19 mouse cellular contexts compared by ENCODE assay signal in the genomic region with DNA sequence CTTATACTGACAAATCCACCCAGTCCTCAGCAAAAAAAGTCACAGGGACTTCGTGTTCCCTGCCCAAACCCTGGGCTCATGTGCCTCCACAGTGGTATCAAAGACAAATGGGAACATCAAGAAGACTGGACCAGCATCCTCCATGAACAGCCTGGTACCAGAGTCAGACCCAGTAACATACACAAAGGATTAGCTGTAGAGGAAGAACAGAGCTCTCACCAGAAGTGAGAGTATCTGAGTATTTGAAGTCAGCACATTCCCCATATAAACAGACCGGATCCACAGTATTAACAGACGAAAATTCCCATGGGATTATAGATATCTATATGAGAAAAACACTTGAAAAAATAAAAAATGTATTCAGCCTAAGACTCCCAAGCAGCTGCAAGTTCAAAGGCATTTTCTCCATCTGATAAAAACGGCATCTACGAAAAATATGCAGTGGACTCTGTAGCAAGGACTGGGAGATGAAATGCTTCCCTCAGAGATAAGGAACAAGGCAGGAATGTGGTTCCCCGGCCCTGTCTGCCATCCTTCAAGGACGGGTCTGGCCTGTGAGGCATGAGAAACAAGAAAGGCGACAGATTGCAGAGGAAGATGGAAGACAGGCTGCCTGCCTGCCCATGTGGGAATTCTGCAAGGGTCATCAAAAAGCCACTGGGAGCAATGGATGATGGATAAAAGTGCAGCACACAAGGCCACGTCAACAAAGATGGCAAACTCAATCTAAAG. TPM values are rescaled to one million over a fixed set of nuclear protein-coding genes. Genes with fewer than 3 reads are reported as not detected.
DNase-seq lines count a peak whose midpoint lies in the region; ATAC-seq and TF ChIP-seq lines count a peak whose summit lies in the region.
"Had no signal": no experiment of that assay in that cellular context is flagged by ENCODE, and none has a peak within 500 bp of the region (broad histone marks: within the 10 kb centered on the region; RNA-seq: fewer than 3 reads in every experiment).

No protein-coding gene starts in this region.

- no peak overlapping the region for H3K9ac ChIP-seq in heart, adult 2 months (ENCODE audit: low read depth, low read length)
- H3K9ac ChIP-seq in kidney, postnatal 0 days (ENCODE audit: low read depth, low read length): no peak overlapping the region

- no peak for TF ChIP-seq EP300 in heart, adult 2 months (IDR thresholded peaks at IDR 0.05; ENCODE audit: insufficient read depth, low read depth, low read length)

- H3K27me3 ChIP-seq in heart, embryonic 10.5 days (ENCODE audit: insufficient read depth, poor library complexity, severe bottlenecking): no peaks in the 10 kb centered on the region
- H3K27me3 ChIP-seq in heart, adult 2 months (ENCODE audit: control insufficient read depth, insufficient read depth, low read length): no peaks in the 10 kb centered on the region
- no peaks in the 10 kb centered on the region for H3K27me3 ChIP-seq in kidney, postnatal 0 days (ENCODE audit: insufficient read depth, low read length)

- DNase-seq in heart, embryonic 10.5 days (ENCODE audit: low spot score): no peak
- DNase-seq in heart, adult 2 months: no peak
- peak; percentile 65 for DNase-seq in kidney, postnatal 0 days (ENCODE audit: low spot score)
- no peak for DNase-seq in kidney, postnatal 25 days
- DNase-seq in urinary bladder, postnatal 25 days (ENCODE audit: low spot score): peak; percentile 28
- DNase-seq in urinary bladder, postnatal 36 days (ENCODE audit: low spot score in 2 of 2): no peak
- DNase-seq in left cerebral cortex, postnatal 36 days (ENCODE audit: low spot score in 2 of 2): no peak
- no peak for DNase-seq in right cerebral cortex, adult 2 months (ENCODE audit: low spot score in 2 of 2)
- DNase-seq: kidney, postnatal 10 days had no signal

- H3K79me2 ChIP-seq in heart, adult 2 months (replicated peaks; ENCODE audit: control insufficient read depth, insufficient read depth, low read length): no peaks in the 10 kb centered on the region

- H3K27ac ChIP-seq in heart, embryonic 10.5 days: peak overlapping the region; percentile 93
- no peak overlapping the region for H3K27ac ChIP-seq in heart, adult 2 months
- 0 out of 2 replicates have a peak overlapping the region, but pooled peaks have one; percentile 25 for H3K27ac ChIP-seq in kidney, postnatal 0 days
- H3K27ac ChIP-seq: macrophage had no signal

- no peaks in the 10 kb centered on the region for H3K36me3 ChIP-seq in heart, embryonic 10.5 days
- H3K36me3 ChIP-seq in heart, adult 2 months (ENCODE audit: control insufficient read depth, insufficient read depth, low read length): no peaks in the 10 kb centered on the region
- H3K36me3 ChIP-seq in kidney, postnatal 0 days (ENCODE audit: insufficient read depth, low read length): no peaks in the 10 kb centered on the region

- H3K4me1 ChIP-seq in heart, embryonic 10.5 days: peaks cover 69% of the 10 kb centered on the region
- H3K4me1 ChIP-seq in heart, adult 2 months (ENCODE audit: control insufficient read depth, insufficient read depth, low read length): peaks cover 12% of the 10 kb centered on the region
- H3K4me1 ChIP-seq in kidney, postnatal 0 days (replicated peaks; ENCODE audit: insufficient read depth, low read length): peaks cover 10% of the 10 kb centered on the region; the same call in 1 of the 2 replicates

- WGBS in heart, embryonic 10.5 days: 17% methylated on average over 9 of the region's 9 CpGs
- 66% methylated on average over 9 of the region's 9 CpGs for WGBS in heart, adult 2 months
- 51% methylated on average over 9 of the region's 9 CpGs for WGBS in kidney, postnatal 0 days

- no peak for ATAC-seq in kidney, postnatal 0 days (replicated peaks; ENCODE audit: low FRiP score, low read depth)
- ATAC-seq: activated CD4-positive, CD25-positive, alpha-beta regulatory T cell, adult 4 months had no signal

- no peak for TF ChIP-seq CTCF in heart, adult 2 months (IDR thresholded peaks at IDR 0.05)
- no peak for TF ChIP-seq CTCF in kidney, postnatal 0 days (IDR thresholded peaks at IDR 0.05; ENCODE audit: low read depth)

- no peak overlapping the region for H3K4me2 ChIP-seq in kidney, postnatal 0 days (ENCODE audit: low read length)

- no peaks in the 10 kb centered on the region for H3K9me3 ChIP-seq in heart, embryonic 10.5 days
- H3K9me3 ChIP-seq in kidney, postnatal 0 days (replicated peaks; ENCODE audit: low read length): no peaks in the 10 kb centered on the region

- TF ChIP-seq POLR2A in heart, adult 2 months (IDR thresholded peaks at IDR 0.05; ENCODE audit: insufficient read depth, low read depth, low read length): no peak

- intact Hi-C loops in heart, adult 2 months (cut with DNase I): no loop called here
- intact Hi-C loops in left cerebral cortex, postnatal 36 days (cut with DNase I): no loop called here

- no peak overlapping the region for H3K4me3 ChIP-seq in heart, embryonic 10.5 days
- no peak overlapping the region for H3K4me3 ChIP-seq in heart, adult 2 months
- no peak overlapping the region for H3K4me3 ChIP-seq in kidney, postnatal 0 days (replicated peaks; ENCODE audit: low read depth, low read length)

RNA-seq across cellular contexts. Expression of gene Krtap5-4, which starts 23.5 kb away (rescaled TPM):
- 0.34 TPM in 1 of 2 replicates, not detected in the other for polyA plus RNA-seq in heart, embryonic 10.5 days (2016; fragmentation: Nextera tagmentation; extraction: Ambion mirVana)
- total RNA-seq in heart, adult 2 months (2021): not detected
- not detected in 2 replicates for polyA plus RNA-seq in heart, adult 2 months (2012; rRNA removed)
- polyA plus RNA-seq in kidney, postnatal 0 days (2015; fragmentation: Nextera tagmentation; extraction: Ambion mirVana): not detected in 2 replicates
- total RNA-seq in left cerebral cortex, postnatal 36 days (2021): not detected
- total RNA-seq: common myeloid progenitor, adult 5-6 weeks; layer of hippocampus, postnatal 14 days; MEL; monocyte, adult 5-6 weeks; neutrophil, adult 5-6 weeks had no signal
- polyA plus RNA-seq: activated CD4-positive, CD25-positive, alpha-beta regulatory T cell, adult 4 months; forebrain, embryonic 11.5 days; limb, embryonic 11.5 days; macrophage had no signal

RNA-seq across cellular contexts. Expression of gene Krtap5-1, which starts 30.0 kb away (rescaled TPM):
- polyA plus RNA-seq in heart, embryonic 10.5 days (2016; fragmentation: Nextera tagmentation; extraction: Ambion mirVana): not detected in 2 replicates
- total RNA-seq in heart, adult 2 months (2021): not detected
- not detected in 2 replicates for polyA plus RNA-seq in heart, adult 2 months (2012; rRNA removed)
- polyA plus RNA-seq in kidney, postnatal 0 days (2015; fragmentation: Nextera tagmentation; extraction: Ambion mirVana): not detected in 2 replicates
- not detected for total RNA-seq in left cerebral cortex, postnatal 36 days (2021)
- total RNA-seq: common myeloid progenitor, adult 5-6 weeks; layer of hippocampus, postnatal 14 days; MEL; monocyte, adult 5-6 weeks; neutrophil, adult 5-6 weeks had no signal
- polyA plus RNA-seq: activated CD4-positive, CD25-positive, alpha-beta regulatory T cell, adult 4 months; C2C12; forebrain, embryonic 11.5 days; limb, embryonic 11.5 days; macrophage had no signal

RNA-seq across cellular contexts. Expression of gene Ifitm10, which starts 46.7 kb away (rescaled TPM):
- polyA plus RNA-seq in heart, embryonic 10.5 days (2016; fragmentation: Nextera tagmentation; extraction: Ambion mirVana): 7.7 and 12.5 TPM in 2 replicates
- 1 to 10 TPM; 2.2 to 3.6 TPM for total RNA-seq in heart, adult 2 months (2021)
- polyA plus RNA-seq in heart, adult 2 months (2012; rRNA removed): 4.9 and 6.4 TPM in 2 replicates
- 3.6 and 3.9 TPM in 2 replicates for polyA plus RNA-seq in kidney, postnatal 0 days (2015; fragmentation: Nextera tagmentation; extraction: Ambion mirVana)
- 10 to 100 TPM; 30.8 to 33.4 TPM for total RNA-seq in left cerebral cortex, postnatal 36 days (2021)
- total RNA-seq: common myeloid progenitor, adult 5-6 weeks; MEL had no signal
- polyA plus RNA-seq: macrophage had no signal

RNA-seq across cellular contexts. Expression of gene Gm4559, which starts 52.7 kb away (rescaled TPM):
- not detected in 2 replicates for polyA plus RNA-seq in heart, embryonic 10.5 days (2016; fragmentation: Nextera tagmentation; extraction: Ambion mirVana)
- not detected for total RNA-seq in heart, adult 2 months (2021)
- polyA plus RNA-seq in heart, adult 2 months (2012; rRNA removed): not detected in 2 replicates
- not detected in 2 replicates for polyA plus RNA-seq in kidney, postnatal 0 days (2015; fragmentation: Nextera tagmentation; extraction: Ambion mirVana)
- total RNA-seq in left cerebral cortex, postnatal 36 days (2021): not detected
- total RNA-seq: common myeloid progenitor, adult 5-6 weeks; layer of hippocampus, postnatal 14 days; MEL; monocyte, adult 5-6 weeks; neutrophil, adult 5-6 weeks had no signal
- polyA plus RNA-seq: activated CD4-positive, CD25-positive, alpha-beta regulatory T cell, adult 4 months; C2C12; forebrain, embryonic 11.5 days; limb, embryonic 11.5 days; macrophage had no signal

RNA-seq across cellular contexts. Expression of gene Gm49369, which starts 55.6 kb away (rescaled TPM):
- 0.55 and 0.92 TPM in 2 replicates for polyA plus RNA-seq in heart, embryonic 10.5 days (2016; fragmentation: Nextera tagmentation; extraction: Ambion mirVana)
- total RNA-seq in heart, adult 2 months (2021): 1 to 10 TPM; 3.5 to 4.9 TPM
- polyA plus RNA-seq in heart, adult 2 months (2012; rRNA removed): 0.23 TPM in 1 of 2 replicates, not detected in the other
- polyA plus RNA-seq in kidney, postnatal 0 days (2015; fragmentation: Nextera tagmentation; extraction: Ambion mirVana): not detected in 2 replicates
- 1 to 10 TPM in 1 of 2 experiments, not detected in 1; 4.6 TPM for total RNA-seq in left cerebral cortex, postnatal 36 days (2021)
- polyA plus RNA-seq: activated CD4-positive, CD25-positive, alpha-beta regulatory T cell, adult 4 months; C2C12; forebrain, embryonic 11.5 days had no signal

Comparison
In these comparisons a context has a peak if more than half of its experiments do, and no peak if none do; other contexts are left out.
1. DNase-seq: peak in kidney, postnatal 0 days (single experiment) and urinary bladder, postnatal 25 days (single experiment); none in heart, embryonic 10.5 days (single experiment), heart, adult 2 months (0 of 2), kidney, postnatal 25 days (0 of 2), urinary bladder, postnatal 36 days (0 of 2), left cerebral cortex, postnatal 36 days (0 of 2) and right cerebral cortex, adult 2 months (0 of 2).